Mouse (Mus musculus): Measurements from ENCODE around the gene Abhd6. TPM values are rescaled to one million over a fixed set of nuclear protein-coding genes. Genes with fewer than 3 reads are reported as not detected.

The Abhd6 gene
- total RNA-seq, 2 experiments from 2014 or later: 8.0 TPM

- intact Hi-C loops (cut with DNase I): no loop called here
- no peak for DNase-seq
Observed at GRCm38 (mm10) chr14:8024936-8025335, 22.2 kb downstream of the Abhd6 start.

DNA sequence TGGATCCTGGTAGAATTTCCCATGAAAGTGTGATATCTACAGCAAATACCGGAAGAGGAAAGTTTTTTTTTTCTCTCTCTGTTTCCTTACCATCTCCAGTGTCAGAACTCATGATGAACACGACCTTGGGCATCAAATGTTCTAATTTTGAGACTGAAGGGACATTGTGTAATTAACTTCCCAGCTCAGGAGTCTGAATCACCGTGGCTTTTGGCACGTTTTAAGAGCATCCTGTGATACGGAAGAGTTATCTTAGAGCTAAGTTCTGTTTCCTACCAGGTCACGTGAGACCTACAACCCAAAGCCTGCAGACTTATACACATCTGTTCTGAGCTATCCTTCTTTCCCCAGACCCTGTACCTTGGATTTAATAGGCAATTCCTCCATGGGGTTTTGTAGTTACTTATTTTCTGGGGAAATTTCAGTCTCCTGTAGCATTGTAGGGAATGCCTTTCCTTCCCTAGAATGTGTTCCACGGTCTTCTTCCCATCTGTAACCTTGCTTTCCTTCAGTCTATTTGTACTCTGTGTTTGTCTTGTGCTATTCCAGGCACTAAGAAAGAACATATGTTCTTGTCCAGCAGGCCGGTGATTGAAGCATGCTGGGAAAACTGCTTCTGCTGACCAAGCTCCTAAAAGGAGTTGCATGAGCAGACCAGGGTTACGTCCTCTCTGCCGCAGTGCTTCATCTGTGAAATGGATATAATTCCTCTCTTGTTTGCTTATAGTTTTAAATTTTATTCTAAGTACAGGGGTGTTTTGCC, 24.2 kb downstream of the Abhd6 start:
- intact Hi-C loops (cut with DNase I): no loop called here
- DNase-seq: no peak

DNA sequence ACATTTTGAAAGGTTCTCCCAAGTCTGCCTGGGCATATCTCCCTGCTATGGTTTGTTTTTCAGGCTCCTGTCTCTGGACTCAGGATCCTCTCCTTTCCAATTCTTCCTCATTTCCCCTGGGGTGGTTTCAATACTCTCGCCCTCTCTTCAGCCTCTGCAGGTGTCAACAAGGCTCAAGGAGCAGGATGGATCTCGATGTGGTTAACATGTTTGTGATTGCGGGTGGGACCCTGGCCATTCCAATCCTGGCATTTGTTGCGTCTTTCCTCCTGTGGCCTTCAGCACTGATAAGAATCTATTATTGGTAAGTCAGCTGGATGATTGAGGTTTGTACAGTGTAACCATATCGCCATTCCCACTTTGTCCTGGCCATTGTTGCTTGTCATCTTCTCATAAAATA, 25.4 kb downstream of the Abhd6 start:
- DNase-seq: no peak
- intact Hi-C loops (cut with DNase I): no loop called here

GRCm38 (mm10) chr14:8029752-8030151, 27.1 kb downstream of the Abhd6 start:
- intact Hi-C loops (cut with DNase I): no loop called here
- no peak for DNase-seq

GRCm38 (mm10) chr14:8030535-8030934, 27.8 kb downstream of the Abhd6 start:
- intact Hi-C loops (cut with DNase I): no loop called here
- DNase-seq: peak; percentile 33 to 43

GRCm38 (mm10) chr14:8032087-8032944, 29.6 kb downstream of the Abhd6 start:
- DNase-seq: peak; percentile 31 to 43
- intact Hi-C loops (cut with DNase I): no loop called here

DNA sequence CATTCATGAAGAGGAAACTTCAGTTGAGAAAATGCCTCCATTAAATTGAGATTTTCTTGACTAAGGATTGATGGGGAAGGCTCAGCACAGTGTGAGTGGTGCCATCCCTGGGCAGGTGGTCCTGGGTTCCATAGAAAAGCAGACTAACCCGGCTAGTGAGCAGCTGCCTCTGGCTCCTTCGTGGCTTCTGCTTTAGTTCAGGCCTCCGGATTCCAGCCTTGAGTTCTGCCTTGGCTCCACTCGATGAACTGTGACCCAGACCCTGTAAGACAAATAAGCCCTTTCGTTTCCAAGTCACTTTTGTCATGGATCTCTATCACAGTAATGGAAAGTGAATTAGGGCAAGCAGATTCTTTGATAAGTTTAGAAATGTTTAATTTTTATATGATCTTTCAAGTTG, 31.9 kb downstream of the Abhd6 start:
- intact Hi-C loops (cut with DNase I): no loop called here
- no peak for DNase-seq

GRCm38 (mm10) chr14:8035951-8036350, 33.2 kb downstream of the Abhd6 start:
- DNase-seq: no peak
- intact Hi-C loops (cut with DNase I): loop anchor here (2.0 kb wide), 1 partner anchor 21 kb away; no protein-coding TSS in a partner anchor

- no peak for DNase-seq
- intact Hi-C loops (cut with DNase I): loop anchor here (2.0 kb wide), 1 partner anchor 22 kb away; no protein-coding TSS in a partner anchor
Observed at GRCm38 (mm10) chr14:8036406-8036805, 33.7 kb downstream of the Abhd6 start.

GRCm38 (mm10) chr14:8038150-8038549, 35.4 kb downstream of the Abhd6 start:
- DNase-seq: no peak
- intact Hi-C loops (cut with DNase I): no loop called here

GRCm38 (mm10) chr14:8038791-8039448, 36.2 kb downstream of the Abhd6 start:
- peak; percentile 77 to 78 for DNase-seq
- intact Hi-C loops (cut with DNase I): no loop called here

DNA sequence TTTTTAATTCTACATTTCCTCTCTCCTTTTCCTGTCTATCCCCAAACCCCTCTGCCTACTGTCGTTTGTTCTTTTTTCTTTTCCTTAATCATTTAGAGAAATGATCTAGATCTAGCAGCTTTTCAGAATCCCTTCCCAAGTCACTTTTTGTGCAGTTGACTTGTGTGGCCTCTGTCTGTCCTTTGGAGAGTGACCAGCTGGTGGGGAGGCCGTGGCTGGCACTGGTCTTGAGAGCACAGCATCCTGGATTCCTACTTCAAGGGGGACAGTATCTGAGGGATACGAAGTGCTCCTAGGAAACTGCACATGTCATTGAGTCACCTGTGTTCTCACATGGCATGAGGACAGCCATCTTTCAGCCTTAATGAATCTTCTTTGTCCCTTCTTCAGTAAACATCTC, 37.5 kb downstream of the Abhd6 start:
- intact Hi-C loops (cut with DNase I): no loop called here
- no peak for DNase-seq

- intact Hi-C loops (cut with DNase I): no loop called here
- no peak for DNase-seq
Observed at GRCm38 (mm10) chr14:8040911-8041678, 38.4 kb downstream of the Abhd6 start.

DNA sequence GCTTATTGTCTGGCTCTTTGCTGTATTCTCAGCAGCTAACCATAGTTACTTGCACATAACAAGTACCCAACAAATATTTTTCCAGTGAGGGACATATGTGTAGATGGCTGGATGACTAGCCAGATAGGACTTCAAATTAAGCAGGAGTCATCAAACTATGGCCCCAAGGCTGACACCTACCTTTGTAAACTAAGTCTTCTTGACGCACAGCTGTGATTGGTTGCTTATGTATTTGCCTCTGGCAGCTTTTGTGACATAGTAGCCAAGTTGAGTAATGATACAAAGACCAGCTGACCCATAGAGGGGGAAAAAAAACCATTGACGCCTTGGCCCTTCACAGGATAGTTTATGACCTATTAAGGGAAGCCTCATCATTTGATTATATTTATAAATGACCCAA, 39.4 kb downstream of the Abhd6 start:
- intact Hi-C loops (cut with DNase I): no loop called here
- DNase-seq: no peak

GRCm38 (mm10) chr14:8042577-8042976, 39.9 kb downstream of the Abhd6 start:
- DNase-seq: no peak
- intact Hi-C loops (cut with DNase I): no loop called here

DNA sequence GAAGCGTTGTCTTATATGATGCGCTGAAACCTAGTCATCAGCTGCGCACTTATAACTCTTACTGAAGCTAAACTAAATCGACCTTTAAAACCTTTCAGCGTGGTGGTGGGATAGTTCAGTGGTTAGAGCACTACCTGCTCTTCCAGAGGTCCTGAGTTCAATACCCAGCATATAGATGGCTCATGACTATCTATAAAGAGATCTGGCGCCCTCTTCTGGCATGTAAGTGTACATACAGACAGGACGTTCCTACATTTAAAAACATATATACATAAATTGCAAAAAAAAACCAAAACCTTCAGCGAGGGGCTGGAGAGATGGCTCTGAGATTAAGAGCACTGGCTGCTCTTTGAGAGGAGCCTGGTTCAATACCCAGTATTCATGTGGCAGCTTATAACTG, 41.6 kb downstream of the Abhd6 start:
- DNase-seq: peak in 1 of 2 experiments; percentile 45
- intact Hi-C loops (cut with DNase I): loop anchor here (1.0 to 2.0 kb wide), 2 partner anchors 48 to 80 kb away; no protein-coding TSS in a partner anchor

GRCm38 (mm10) chr14:8044786-8045185, 42.1 kb downstream of the Abhd6 start:
- DNase-seq: no peak
- intact Hi-C loops (cut with DNase I): loop anchor here (1.0 to 2.0 kb wide), 2 partner anchors 48 to 80 kb away; no protein-coding TSS in a partner anchor

- DNase-seq: no peak
- intact Hi-C loops (cut with DNase I): loop anchor here (2.0 kb wide), 1 partner anchor 49 kb away; no protein-coding TSS in a partner anchor
Observed at GRCm38 (mm10) chr14:8045187-8045846, 42.6 kb downstream of the Abhd6 start.

- intact Hi-C loops (cut with DNase I): no loop called here
- no peak for DNase-seq
Observed at GRCm38 (mm10) chr14:8046839-8047238, 44.1 kb downstream of the Abhd6 start.

- intact Hi-C loops (cut with DNase I): no loop called here
- DNase-seq: no peak
Observed at GRCm38 (mm10) chr14:8049334-8049733, 46.6 kb downstream of the Abhd6 start.

Data from heart, postnatal 10 days (tissue).